Mouse (Mus musculus) layer of hippocampus, adult 18-20 months (tissue): ENCODE measurements around the gene H2al1d. TPM values are rescaled to one million over a fixed set of nuclear protein-coding genes. Genes with fewer than 3 reads are reported as not detected.

Source experiments
- total RNA-seq, 2 experiments: library from RNA; stranded (reverse); gene quantifications; 2 replicates each; pipeline ENCODE4 v1.2.3; 2021

The H2al1d gene
- total RNA-seq, 2 experiments from 2014 or later, result not detected

Other genes starting within 250 kb of the H2al1d start
- not detected for gene H2al1a, start 9.6 kb upstream of the H2al1d start, total RNA-seq
- gene H2al1b, start 6.4 kb upstream of the H2al1d start, total RNA-seq, result not detected
- not detected for gene H2al1c, start 3.2 kb upstream of the H2al1d start, total RNA-seq
- gene H2al1e, start 3.1 kb downstream of the H2al1d start, total RNA-seq, result not detected
- gene H2al1f, start 6.3 kb downstream of the H2al1d start, total RNA-seq, result not detected
- gene H2al1g, start 9.4 kb downstream of the H2al1d start, total RNA-seq, result not detected
- not detected for gene H2al1h, start 12.7 kb downstream of the H2al1d start, total RNA-seq
- not detected for gene H2al1i, start 15.8 kb downstream of the H2al1d start, total RNA-seq
- not detected for gene H2al1j, start 19.0 kb downstream of the H2al1d start, total RNA-seq